Mouse (Mus musculus) neutrophil, adult 5-6 weeks (primary cell): ENCODE data around the gene Surf1. TPM values are rescaled to one million over a fixed set of nuclear protein-coding genes. Genes with fewer than 3 reads are reported as not detected.
A peak's percentile ranks its signal among the peaks of the same experiment; 100 is the strongest.
"Not testable (repeated sequence)": the region's sequence is repeated elsewhere in the genome, so short reads cannot be mapped to it uniquely, and the experiment has no call there.

Source experiments
- ATAC-seq: fragments of 151-379, 151-347 bp; 2 replicates; pipeline ENCODE4 v1.8.0; 2017; ENCODE audit warnings: mild to moderate bottlenecking, moderate TSS enrichment; ENCODE audit not compliant: insufficient number of reproducible peaks, poor library complexity, low FRiP score, severe bottlenecking; ENCODE audit errors: extremely low read depth
- total RNA-seq: library from RNA; stranded (forward); fragments of 200-1000 nt; gene quantifications from 2 replicates; pipeline ENCODE4 v1.2.3, GENCODE M21; 2017

The Surf1 gene
- total RNA-seq, 1 experiment from 2014 or later = 91.8 TPM

DNA sequence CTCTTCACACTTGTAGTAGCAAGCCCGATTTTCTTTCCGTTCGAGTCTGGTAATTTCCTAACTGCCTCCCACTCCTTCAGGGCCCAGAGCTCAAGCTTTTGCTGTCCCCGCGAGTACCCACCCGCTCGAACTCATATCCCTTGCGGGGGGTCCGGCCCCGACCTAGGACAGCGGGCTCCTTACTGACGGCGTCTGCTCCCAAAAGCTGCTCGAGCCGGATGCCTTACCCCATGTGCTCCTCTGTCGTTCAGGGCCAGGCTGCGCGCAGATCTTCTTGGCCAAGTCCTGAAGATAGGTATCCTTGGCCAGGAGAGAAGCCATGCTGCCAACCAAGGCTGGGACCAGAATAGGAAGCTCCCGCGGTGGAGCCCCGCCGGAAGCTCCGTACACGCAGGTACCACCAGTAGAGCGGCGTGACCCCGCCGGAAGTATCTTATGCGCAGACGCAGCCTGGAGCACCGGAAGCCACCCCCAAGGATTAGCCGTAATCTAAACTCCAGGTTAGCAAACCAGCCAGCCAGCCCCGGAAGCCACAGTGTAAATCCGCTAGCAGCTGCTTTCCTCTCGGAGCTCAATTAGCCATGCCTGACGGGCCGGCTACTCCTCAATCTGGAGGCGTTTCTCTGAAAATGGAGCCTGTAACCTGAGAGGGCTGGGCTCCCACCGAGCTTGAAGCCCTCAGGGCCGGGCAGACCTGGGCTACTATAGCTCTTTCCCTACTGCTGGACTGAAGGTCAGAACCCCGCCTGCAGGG, 13.7 kb downstream of the Surf1 start, which contains the start of gene Surf6:
Gene Surf6, minus strand, starts transcription at position 413 of the 754 bp plus-strand sequence.
- peak; percentile 89 for ATAC-seq

GRCm38 (mm10) chr2:26901834-26902400, 14.4 kb downstream of the Surf1 start:
- ATAC-seq = no peak

DNA sequence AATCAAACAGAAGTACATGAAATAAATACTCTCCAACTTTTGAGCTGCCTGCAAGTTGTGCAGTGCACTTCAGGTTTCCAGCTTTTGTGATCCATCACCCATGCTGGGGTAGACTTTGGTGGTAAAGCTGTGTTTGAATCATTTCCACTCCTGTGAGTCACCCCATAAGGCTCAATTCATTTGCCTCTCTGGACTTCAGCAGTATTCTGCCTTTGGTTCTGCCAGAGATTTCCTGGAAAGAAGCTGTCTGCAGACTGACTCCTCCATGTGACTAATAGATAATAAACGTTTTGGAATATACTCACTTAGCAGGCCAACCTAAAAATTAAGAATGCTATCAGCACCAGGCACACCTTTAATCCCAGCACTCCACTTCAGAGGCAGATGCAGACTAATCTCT, 15.6 kb downstream of the Surf1 start:
- no peak for ATAC-seq

DNA sequence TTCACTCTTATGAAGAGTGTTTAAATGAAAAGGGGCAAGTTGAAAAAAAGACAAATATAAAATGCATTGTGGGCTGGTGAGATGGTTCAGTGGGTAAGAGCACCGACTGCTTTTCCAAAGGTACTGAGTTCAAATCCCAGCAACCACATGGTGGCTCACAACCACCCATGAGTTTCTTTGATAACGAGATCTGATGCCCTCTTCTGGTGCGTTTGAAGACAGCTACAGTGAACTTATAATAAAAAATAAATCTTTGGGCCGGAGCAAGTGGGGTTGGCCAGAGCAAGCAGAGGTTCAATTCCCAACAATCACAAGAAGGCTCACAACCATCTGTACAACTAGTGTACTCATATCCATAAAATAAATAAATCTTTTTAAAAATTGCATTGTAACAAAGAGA, 20.4 kb downstream of the Surf1 start:
- no peak for ATAC-seq

GRCm38 (mm10) chr2:26886170-26886569, 30.2 kb downstream of the Surf1 start:
- not testable (repeated sequence) for ATAC-seq

GRCm38 (mm10) chr2:26885541-26885940, 30.8 kb downstream of the Surf1 start:
- not testable (repeated sequence) for ATAC-seq

DNA sequence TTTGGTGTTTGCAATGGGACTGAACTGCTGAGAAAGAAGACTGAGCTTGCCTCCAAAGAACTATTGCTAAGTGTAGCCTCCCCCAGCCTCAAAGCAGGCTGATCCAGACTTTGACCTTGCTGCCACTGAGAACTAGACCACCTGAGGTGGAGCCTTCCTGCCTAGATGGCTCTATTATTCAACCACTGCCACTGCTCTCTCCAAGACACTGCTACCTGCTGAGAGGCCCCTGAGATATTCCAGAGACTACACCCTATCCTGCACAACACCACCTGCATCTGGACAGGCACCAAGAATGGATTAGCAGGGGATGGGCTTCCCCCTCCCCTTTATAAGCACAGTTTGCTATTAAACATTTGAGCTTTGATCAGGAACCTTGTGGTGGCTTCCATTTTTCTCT, 37.8 kb downstream of the Surf1 start:
- no peak for ATAC-seq

- no peak; the same call in 1 of the 2 replicates for ATAC-seq
Measured at GRCm38 (mm10) chr2:26870666-26871065, 45.7 kb downstream of the Surf1 start.

DNA sequence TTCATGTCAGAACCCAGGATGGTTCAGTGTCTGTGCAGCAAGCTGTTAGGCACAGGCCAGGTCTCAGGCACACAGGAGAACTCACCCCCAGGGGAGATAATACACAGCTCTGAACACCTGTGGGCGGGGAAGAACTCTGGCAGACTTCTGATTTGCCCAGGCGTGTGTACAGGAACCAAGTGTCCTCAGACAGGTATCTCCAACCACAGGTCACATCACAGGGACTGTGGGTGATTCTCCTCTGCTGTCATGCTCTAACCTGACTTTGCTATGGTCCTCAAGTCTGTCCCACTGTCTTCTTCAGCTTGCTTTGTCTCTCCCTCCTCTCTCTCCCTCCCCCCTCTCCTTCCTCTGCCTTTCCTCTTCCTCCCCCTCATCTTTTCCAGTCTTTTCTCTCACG, 51.5 kb downstream of the Surf1 start, which contains the start of gene Abo:
Gene Abo, minus strand, starts transcription at position 101 of the 400 bp plus-strand sequence.
- ATAC-seq = no peak

Other genes starting within 250 kb of the Surf1 start
- gene Lcn4, start 245.2 kb downstream of the Surf1 start, total RNA-seq = 1.2 and 1.7 TPM in 2 replicates
- not detected in 2 replicates for gene Abo, start 51.6 kb downstream of the Surf1 start, total RNA-seq
- 46.4 and 52.5 TPM in 2 replicates for gene Surf6, start 13.7 kb downstream of the Surf1 start, total RNA-seq
- gene Med22, start 5.9 kb downstream of the Surf1 start, total RNA-seq = 10.6 and 13.3 TPM in 2 replicates
- 711 and 793 TPM in 2 replicates for gene Rpl7a, start 5.8 kb downstream of the Surf1 start, total RNA-seq
- gene Surf2, start 163 bp downstream of the Surf1 start, total RNA-seq = 40.9 and 44.7 TPM in 2 replicates
- 49.6 and 56.1 TPM in 2 replicates for gene Surf4, start 17.4 kb upstream of the Surf1 start, total RNA-seq
- gene Stkld1, start 17.5 kb upstream of the Surf1 start, total RNA-seq = not detected in 2 replicates
- gene Rexo4, start 47.9 kb upstream of the Surf1 start, total RNA-seq = 76.4 and 98.3 TPM in 2 replicates
- not detected in 2 replicates for gene Adamts13, start 56.9 kb upstream of the Surf1 start, total RNA-seq
- 16.9 and 22.8 TPM in 2 replicates for gene Cacfd1, start 93.4 kb upstream of the Surf1 start, total RNA-seq
- 82.6 and 87.3 TPM in 2 replicates for gene Slc2a6, start 111.5 kb upstream of the Surf1 start, total RNA-seq
- gene Mymk, start 155.6 kb upstream of the Surf1 start, total RNA-seq = not detected in 2 replicates
- gene Adamtsl2, start 162.8 kb upstream of the Surf1 start, total RNA-seq = not detected in 2 replicates
- gene Fam163b, start 226.0 kb upstream of the Surf1 start, total RNA-seq = not detected in 2 replicates
- gene Dbh, start 248.7 kb upstream of the Surf1 start, total RNA-seq = not detected in 2 replicates